Mouse (Mus musculus) spleen, postnatal 36 days (tissue): ENCODE measurements around the gene Prpf6.
A peak's percentile ranks its signal among the peaks of the same experiment; 100 is the strongest.

Source experiments
- DNase-seq, 2 experiments: peaks; one replicate each; pipeline ENCODE4 v3.0.0; 2022; ENCODE audit warnings: low spot score in 2 of 2, mixed read lengths in 1 of 2

Gene Prpf6

DNA sequence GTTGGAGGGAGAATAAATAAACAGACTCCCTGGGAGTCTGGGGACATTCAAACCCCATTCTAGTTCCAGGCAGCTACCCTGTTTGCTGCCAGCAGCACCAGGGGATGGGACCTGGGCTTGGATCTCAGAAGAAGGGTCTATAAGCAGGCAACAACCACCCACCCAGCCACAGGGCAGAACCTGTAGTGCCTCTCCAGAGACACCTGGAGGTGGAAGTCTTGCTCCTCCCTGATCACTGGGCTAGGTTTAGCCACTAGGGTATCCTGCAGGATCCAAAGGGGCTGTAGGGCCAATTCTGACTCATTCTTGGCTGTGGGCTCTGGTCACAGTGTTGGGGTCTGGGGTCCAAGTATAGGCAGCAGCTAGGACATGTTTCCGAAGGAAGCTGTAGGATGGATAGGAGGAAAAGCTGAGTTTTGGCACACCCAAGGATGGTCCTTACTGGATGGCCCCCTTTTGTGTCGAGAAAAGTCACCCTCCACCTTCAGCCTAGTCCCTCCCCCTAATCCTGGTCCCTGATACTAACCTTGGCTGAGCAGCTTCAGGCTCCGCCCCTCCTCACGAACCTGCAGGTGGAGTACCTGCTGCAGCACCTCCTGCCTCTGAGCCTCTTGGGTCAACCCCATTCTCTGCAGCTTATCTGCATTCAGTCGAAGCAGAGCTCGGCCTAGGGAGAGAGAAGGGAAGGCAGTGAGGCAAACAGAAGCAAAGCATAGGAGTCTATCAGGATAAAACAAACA is 4.7 kb downstream of the Prpf6 start:
- DNase-seq, result no peak

DNA sequence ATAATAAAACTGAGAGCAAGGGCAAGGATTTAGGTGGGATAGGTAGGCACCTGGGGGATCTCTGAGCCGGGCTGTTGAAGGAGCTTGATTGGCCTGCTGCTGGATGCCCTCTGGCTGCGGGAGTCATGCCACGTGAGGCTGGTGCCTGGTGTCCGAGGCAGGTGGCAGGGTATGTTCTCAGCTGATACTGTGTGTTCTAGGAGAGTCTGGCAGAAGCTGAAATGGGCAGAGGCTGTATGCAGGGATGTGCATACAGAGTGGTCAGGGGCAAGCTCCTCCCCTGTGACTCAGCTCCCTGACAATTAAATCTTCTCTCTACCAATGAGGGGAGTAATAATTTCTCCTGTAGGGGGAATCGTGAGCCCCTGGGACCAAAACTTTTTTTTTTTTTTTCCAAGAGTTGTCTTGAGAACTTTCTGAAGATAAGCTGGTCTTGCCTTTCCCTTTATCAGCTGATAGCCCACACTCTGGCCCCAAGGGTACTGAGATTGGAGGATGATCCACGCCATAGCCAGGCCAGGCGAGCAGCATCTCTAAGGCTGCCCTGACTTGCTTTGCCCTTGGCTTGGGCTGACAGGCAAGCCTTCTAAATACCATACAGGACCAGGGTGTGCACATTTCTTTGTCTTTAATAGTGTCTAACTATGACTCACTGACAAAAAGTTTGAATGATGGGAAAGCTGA is 5.9 kb downstream of the Prpf6 start:
- no peak for DNase-seq

DNA sequence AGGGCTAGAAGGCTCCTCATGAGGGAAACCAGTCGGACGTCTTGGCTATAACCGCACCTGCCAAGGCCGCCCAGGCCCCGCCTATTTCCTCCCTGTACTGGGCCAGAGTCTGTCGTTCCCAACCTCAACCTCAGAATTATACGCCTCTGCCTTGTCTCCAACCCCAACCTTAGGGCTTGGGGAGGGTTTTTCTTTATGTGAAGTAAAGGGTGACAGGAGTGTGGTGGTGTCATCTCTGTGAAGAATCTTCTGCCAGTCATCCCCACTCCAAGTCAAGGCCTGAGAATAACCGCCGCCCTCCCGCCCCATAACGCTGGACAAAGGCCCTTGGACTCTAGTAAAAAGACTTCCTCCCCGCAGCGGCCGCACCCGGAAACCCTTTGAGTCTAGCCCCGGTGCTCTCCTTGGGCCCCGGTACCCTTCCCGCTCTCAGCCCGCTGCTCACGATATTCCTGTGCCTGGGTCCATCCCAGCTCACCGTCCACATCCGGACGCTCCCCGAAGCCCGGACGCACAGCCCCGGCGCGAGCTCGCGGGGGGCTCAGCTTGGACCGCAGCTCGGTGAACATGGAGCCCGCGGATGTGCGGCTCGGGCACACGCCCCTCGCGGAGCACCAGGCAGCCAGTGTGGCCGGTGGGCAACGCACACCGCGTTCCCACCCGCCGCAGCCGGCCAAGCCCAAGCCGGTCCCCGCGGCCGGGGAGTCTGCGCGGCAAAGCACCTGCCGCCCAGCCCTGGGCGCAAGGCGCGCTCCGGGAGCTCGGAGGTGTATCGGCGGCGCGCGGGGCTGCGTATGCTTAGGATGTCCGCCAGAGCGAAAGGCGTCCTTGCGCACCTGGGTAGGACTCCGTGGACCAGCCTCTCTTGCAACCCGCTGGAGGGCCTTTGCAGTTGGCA is 7.0 kb downstream of the Prpf6 start, which contains the start of gene Samd10:
Samd10 (minus strand) TSS at position 759 of the 898 bp plus-strand sequence.
- peak; percentile 54 to 57 for DNase-seq

DNA sequence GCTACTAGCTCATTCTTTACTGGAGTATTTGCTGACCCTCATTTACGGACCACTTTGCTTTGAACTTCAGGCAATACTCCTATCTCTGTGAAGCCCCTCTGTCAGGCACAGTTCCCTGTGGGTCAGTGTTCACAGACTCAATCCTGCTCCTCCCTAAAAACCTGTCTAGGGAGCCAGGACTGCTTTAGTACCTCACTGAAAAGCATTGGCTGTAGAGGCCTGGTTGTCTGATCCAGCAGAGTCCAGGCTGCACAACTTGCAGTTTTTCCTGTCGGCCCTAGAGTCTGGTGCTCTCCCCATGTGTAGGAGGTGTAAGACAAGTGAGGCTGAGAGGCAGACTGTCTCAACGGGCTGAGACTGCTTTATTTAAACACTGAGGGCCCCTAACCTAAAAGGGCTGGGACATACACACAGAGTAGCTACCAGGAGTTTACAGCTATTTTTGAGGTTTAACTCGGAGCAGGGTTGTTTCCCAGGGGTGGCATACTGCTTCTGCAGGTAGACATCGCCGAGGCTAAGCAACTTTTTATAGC is 8.6 kb downstream of the Prpf6 start:
- DNase-seq, result no peak

DNA sequence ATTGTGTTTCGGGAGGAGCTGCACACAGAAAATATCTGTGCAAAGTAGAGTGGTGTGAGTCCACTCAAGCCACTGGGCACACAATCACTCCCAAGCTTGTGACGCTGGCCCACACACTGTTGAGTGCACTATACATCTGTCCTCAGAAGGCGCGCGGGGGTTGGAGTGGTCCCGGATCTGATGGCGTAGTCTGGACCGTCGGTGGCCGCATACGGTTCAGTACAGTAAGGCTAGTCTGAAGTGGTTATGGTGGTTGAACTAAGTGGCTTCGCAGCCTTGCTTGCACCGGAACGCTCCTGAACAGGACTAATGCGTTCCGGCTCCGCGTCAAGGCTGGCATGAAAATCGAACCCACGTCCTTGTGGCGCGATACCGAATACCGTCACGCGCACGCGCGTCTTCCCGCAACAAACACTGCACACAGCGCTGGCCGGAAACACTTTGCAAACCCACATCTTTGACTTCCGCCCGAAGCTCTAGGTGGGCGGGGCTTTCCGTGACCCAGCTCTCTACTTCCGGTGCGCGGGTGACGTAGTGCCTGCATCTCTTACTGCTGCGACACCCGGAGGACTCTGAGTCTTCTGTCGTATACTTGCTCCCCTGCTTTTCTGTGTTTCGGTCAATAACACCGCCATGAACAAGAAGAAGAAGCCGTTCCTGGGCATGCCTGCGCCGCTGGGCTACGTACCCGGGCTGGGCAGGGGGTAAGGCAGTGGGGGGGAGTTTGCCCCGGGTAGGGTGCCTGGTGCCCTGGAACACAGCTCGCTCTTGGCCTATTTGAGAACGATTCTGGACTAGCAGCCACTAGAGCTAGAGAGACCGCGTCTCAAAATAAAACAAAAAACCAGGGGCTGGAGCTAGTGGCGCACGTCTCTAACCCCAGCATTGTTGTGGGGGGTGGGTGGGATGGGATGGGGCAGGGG is 9.4 kb downstream of the Prpf6 start:
- DNase-seq, result peak; percentile 95 to 97

DNA sequence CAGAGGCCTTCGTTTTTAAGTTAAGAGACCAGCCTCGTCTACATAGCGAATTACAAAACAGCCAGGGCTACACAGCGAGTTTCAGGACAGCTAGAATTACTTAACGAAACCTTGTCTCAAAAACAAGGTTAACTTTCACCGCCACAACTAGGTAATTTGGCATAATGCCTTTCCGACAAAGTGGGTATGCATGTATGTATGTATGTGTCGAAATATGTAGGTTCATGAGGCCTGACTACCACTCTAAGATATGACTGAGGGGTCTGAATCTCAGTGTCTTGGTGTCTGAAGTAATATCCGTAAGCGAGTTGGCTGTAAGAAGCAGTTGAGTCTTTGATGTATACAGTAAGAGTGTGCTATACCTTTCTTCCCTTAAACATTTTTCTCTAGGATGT is 10.1 kb downstream of the Prpf6 start:
- DNase-seq, result no peak

DNA sequence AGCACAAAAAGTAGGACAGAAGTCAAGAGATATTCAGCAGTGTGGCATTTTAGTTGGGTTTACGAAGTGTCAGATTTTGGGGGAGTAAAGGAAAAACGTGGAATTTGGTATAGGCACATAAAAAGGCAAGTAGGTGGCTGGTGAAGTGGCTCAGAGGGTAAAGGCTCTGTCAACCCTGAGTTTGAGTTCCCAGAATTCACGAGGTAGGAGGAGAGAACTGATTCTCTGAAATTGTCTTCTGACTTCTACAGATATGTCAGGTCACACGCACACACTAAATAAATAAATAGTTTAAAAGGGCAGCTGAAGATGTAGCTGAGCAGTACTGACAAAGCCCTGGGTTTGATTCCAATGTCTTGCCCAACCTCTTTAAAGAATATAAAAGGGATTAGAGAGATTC is 10.7 kb downstream of the Prpf6 start:
- DNase-seq, result no peak

DNA sequence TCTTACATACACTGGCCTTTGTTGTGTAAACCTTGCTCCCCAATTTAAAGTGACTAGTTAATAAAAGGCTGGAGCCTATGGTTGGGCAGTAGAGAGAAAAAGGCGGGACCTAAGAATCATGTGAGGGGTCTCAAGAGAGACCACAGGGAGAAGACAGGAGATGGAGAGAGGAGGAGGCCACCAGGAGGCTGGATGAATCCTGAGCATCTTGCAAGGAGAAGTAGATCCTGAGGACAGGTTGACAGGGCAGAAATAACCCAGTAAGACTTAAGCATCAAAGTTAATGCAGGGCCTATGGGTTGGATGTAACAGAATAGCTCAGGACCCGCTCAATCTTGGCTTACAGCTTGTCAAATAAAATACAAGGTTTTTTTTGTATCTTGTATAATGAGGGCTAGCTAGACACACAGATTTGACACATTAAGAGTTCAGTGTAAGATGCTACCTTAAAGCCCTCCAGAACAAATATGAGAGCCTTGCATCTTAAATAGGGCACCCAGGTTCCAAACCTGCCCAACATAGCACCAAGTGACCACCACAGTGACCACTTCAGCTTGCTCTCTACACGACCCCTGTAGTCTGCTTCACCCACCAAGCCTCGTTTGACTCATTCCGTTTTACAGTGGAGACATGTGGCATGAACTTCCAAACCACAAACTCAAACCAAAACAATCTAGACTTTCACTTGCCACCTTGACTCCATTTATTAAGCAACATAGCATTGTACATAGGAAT is 27.3 kb downstream of the Prpf6 start:
- no peak for DNase-seq

DNA sequence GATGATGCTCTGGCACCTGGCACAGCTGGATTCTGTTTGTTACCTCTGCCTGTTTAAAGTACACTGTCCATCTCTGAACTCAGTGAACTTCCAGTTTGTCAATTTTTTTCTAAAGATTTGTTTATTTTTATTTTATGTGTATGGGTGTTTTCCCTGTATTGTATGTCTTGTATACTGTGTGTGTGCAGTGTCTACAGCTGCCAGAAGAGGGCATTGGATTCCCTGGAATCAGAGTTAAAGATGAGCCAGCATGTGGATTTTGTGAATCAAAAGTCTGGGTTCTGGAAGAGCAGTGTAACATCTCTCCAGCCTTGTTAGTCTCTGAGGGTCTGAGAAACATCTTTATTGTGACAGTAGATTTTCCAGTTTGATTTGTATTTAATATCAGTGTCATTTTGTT is 31.7 kb downstream of the Prpf6 start:
- no peak for DNase-seq

DNA sequence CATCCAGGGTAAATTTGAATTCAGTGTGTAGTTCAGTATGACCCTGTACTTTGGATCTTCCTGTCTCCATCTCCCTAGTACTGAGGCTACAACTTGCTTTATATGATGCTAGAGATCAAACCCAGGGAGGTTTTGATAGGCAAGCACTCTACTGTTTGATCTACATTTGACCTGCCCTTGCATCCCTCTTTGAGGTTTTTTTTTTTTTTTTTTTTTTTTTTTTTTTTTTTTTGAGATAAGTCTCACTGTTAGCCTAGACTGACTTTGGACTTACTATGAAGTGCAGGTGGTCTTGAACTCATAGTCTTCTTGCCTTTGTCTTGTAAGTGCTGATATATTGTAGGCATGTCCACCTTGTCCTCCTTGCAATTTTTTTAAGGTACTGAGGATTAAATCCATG is 36.8 kb downstream of the Prpf6 start:
- no peak for DNase-seq

DNA sequence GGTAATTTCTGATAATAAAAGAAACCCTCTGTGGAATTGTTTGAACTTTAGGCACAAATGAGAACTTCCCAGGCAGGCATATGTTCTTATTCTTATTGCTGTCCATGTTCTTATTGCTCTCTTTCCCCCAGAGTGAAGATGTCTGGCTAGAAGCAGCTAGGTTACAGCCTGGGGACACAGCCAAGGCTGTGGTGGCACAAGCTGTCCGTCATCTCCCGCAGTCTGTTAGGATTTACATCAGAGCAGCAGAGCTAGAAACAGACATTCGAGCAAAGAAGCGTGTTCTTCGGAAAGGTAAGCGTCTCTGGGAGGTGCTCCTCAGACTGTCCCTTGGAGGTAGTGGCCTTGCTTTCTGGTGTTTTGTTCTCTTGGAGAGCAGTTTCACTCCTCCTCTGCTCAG is 41.0 kb downstream of the Prpf6 start:
- no peak for DNase-seq

DNA sequence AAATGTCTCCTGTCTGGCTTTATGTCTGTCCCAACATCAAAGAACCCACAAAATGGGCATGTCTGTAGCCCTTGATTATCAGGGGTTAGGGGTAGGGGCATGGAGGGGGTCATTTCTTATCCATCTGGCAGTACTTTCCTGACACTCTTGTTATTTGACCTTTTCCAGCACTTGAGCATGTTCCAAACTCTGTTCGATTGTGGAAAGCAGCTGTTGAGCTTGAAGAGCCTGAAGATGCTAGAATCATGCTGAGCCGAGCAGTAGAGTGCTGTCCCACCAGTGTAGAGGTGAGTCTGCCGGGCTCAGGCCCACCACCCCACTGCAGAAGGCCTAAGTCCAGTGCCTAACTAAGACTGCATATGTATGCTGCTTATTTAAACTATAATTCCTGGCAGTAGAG is 44.2 kb downstream of the Prpf6 start:
- no peak for DNase-seq

DNA sequence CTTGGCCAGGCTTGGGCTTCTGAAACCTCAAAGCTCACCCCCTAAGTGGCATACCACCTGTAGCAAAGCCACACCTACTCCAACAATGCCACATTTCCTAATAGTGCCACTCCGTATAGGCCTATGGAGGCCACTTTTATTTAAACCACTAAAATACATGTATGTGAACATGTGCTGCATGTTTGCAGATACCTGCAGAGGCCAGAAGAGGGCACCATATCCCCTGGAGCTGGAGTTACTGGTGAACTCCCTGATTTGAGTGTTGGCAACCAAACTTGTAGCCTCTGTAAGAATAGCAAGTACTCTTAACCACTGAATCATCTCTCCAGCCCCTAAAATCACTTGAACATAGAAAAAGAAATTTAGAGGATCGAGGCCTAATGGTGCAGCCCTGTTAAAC is 52.7 kb downstream of the Prpf6 start:
- DNase-seq, result peak; percentile 19 to 40

DNA sequence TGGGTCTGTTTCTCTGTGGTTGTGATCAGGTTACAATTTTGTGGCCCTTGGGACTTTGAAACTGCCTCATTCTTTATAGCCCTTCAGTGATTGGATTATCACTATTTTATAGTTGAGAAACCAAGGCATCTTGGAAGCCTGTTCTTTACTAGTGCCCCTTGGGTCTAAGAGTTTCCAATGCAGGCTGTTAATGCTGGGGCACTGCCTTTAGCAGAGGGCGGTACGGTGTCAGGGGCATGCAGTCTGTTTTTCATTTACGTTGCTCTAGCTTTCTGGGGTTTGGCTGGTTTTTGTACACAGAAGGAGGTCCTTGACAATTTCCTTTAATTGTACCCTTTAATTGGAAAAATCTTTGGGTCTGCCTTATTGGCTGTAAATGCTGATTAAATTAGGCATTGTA is 54.0 kb downstream of the Prpf6 start:
- no peak for DNase-seq

DNA sequence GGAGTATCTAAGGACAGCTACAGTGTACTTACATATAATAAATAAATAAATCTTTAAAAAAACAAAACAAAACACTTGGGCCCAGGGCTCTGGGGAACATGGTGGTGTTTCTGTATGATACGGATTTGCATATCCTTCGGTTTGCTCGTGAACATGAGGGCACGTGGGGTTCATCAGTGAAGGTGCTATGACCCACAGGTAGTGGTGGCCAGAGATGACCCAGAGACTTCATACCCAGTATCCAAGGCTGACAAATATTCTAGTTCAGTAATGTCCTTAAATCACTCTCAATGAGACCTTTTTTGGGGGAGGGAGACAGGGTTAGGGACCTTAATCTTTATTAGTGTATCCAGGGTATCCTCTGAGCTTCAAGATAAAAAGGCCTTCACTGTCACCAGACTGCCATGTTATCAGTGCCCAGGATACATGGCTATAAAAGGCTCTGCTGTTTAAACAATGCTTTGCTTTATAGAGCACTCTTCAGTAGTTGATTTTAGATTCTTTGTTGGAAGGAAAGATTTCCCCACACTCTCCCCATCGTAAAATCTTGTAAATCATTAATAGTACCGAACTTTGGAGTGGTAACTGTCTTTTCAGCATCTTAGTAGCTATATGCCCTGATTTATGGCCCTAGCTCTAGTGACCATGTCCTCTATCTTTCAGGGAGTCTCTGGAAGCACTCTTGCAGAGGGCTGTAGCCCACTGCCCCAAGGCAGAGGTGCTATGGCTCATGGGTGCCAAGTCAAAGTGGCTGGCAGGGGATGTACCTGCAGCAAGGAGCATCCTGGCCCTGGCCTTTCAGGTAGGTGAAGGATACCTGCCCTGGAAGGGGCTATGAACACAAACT is 55.2 kb downstream of the Prpf6 start:
- no peak for DNase-seq

DNA sequence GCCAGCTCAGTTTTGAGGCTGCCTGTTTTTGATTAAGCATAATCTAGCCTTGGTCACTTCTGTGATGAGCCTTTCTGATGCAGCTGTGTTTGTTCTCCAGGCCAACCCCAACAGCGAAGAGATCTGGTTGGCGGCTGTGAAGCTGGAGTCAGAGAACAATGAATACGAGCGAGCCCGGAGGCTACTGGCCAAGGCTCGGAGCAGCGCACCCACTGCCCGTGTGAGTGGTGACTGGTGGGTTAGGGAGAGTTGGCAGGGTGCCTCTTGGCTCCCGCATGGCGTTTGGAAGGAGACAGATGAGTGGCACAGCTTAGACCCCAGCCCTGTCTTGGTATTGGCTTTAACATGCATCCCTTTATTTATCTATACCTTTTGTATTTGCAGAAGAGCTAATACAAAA is 57.3 kb downstream of the Prpf6 start:
- DNase-seq, result no peak

DNA sequence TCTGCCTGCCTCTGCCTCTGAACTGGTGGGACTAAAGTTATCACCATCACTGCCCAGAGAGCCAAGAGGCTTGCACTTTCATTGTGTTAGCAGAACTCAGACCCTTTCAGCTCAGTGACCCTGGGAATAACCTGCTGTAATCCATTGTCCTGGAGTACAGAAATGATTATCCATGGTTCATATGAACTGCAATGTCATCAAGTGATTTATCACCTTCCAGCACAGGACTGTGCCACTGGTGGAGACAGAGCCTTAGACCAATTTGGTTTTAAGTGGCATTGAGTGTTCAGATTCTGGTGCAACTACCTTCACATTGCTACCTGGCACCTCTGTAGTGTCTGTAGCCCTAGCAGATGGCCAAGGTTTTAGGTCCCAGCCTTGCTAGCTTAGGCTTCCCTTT is 61.4 kb downstream of the Prpf6 start:
- DNase-seq, result no peak

DNA sequence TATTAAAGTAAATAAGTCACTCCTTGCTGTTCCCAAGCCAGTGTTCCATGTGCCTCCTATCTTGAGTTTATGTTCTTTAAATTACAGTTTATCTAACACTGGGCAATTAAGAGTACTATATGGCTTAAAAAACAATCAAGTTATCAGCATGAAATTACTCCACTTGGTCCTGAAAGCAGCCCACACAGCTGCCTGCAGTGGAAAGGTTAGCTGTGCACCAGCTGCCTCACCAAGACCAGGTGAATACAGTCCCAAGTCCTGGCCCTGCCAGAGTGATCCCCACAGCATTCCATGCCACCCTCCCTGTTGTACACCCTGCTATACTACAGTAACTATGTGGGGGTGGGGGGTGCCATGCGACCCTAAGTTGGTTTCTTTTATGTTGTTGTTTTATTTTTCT is 61.9 kb downstream of the Prpf6 start:
- DNase-seq, result no peak

DNA sequence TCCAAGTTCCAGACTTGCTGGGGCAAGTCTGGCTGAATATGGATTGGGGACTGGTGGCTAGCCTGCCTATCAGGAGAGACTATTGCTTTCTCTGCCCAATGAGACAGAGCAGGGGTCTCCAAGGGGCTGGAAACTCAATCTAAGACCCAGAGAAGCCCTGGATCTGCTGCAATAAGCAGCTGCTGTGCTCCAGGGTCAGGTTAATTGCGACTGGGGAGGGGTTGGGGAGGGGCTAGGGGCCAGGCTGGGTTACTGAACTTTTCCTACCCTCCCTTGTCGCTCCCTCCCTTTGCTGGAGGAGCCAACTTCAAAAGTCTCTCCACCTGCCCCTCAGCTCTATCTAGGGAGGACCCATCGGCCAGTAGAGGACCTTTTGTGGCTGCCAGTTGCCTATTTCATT is 65.1 kb downstream of the Prpf6 start, which contains the start of gene Gm29797:
Gm29797 (plus strand) TSS at position 301 of the 400 bp plus-strand sequence.
- DNase-seq, result no peak
